Mouse (Mus musculus): ENCODE measurements around the gene Cacna1e.

DNA sequence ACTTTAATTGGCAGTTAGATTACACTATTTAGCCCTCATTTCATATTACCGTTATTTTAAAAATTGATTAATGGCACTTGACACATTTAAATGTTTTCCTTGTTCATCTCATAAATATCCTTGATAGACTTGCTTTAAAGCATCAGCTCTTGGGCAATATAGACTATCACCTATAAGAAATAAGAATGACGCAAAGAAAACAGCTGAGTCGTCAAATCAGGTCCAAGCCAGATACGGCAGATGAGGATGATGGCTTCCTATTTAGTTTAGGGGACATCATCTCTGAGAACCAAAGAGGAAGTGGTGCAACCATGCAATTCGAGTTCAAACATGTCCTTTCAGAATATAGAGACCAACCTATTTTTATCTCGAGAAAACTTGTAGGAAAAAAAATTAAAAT lies 492.3 kb downstream of the Cacna1e start:
- TF ChIP-seq CTCF (IDR thresholded peaks at IDR 0.05; ENCODE audit: low read depth) (no peak), EP300 (IDR thresholded peaks at IDR 0.05; ENCODE audit: low read depth) (no peak)

Measured in liver, embryonic 14.5 days (tissue).